Mouse (Mus musculus) heart, postnatal 4 days (tissue): Measurements from ENCODE around the gene Tceal9. TPM values are rescaled to one million over a fixed set of nuclear protein-coding genes. Genes with fewer than 3 reads are reported as not detected.

ENCODE experiments used
- DNase-seq: peaks from one replicate; pipeline ENCODE4 v3.0.0; 2021
- total RNA-seq, 2 experiments: library from RNA; stranded (reverse); gene quantifications; 2 replicates each; pipeline ENCODE4 v1.2.3; 2021

Tceal9 gene
- total RNA-seq, 2 experiments from 2014 or later: 210 to 224 TPM

GRCm38 (mm10) chrX:136270393-136271111 lies 25.7 kb downstream of the Tceal9 start:
- peak; percentile 14 for DNase-seq

- DNase-seq: no peak
These were observed 29.7 kb downstream of the Tceal9 start for GRCm38 (mm10) chrX:136274542-136274941.

- DNase-seq: no peak
These were observed 30.5 kb downstream of the Tceal9 start for GRCm38 (mm10) chrX:136275386-136275785.

- no peak for DNase-seq
These were observed 32.7 kb downstream of the Tceal9 start for GRCm38 (mm10) chrX:136277577-136277976.

- no peak for DNase-seq
These were observed 33.5 kb downstream of the Tceal9 start for GRCm38 (mm10) chrX:136278401-136278800.

- DNase-seq: no peak
These were observed 34.5 kb downstream of the Tceal9 start for GRCm38 (mm10) chrX:136279410-136279809.

- no peak for DNase-seq
These were observed 46.0 kb downstream of the Tceal9 start for GRCm38 (mm10) chrX:136290817-136291281.

Other genes with a start within 250 kb of the Tceal9 start
- gene Arxes1, start 211.7 kb upstream of the Tceal9 start, total RNA-seq: 1 to 10 TPM; 4.2 to 5.2 TPM
- gene Bex2, start 176.8 kb upstream of the Tceal9 start, total RNA-seq: 1 to 10 TPM; 1.9 to 9.6 TPM
- gene Nxf3, start 159.8 kb upstream of the Tceal9 start, total RNA-seq: not detected
- gene Bex4, start 106.1 kb upstream of the Tceal9 start, total RNA-seq: 10 to 100 TPM; 47.1 to 56.8 TPM
- 100 to 1,000 TPM; 103 to 119 TPM for gene Tceal8, start 72.7 kb upstream of the Tceal9 start, total RNA-seq
- 10 to 100 TPM; 18.0 to 23.2 TPM for gene Tceal5, start 41.2 kb upstream of the Tceal9 start, total RNA-seq
- 10 to 100 TPM; 24.0 to 86.2 TPM for gene Tceal7, start 30.3 kb upstream of the Tceal9 start, total RNA-seq
- 100 to 1,000 TPM; 145 to 157 TPM for gene Bex1, start 29.6 kb upstream of the Tceal9 start, total RNA-seq
- gene Bex3, start 25.2 kb downstream of the Tceal9 start, total RNA-seq: 100 to 1,000 TPM; 191 to 204 TPM